Mouse (Mus musculus) limb, embryonic 12.5 days (tissue): ENCODE results near the gene Cyp2w1. TPM values are rescaled to one million over a fixed set of nuclear protein-coding genes. Genes with fewer than 3 reads are reported as not detected.

ENCODE experiments used
- ATAC-seq: fragments of 200-750 bp; cut with Nextera tagmentation; 2 replicates; pipeline ENCODE4 v1.8.0; 2017; ENCODE audit warnings: low read depth, moderate TSS enrichment; ENCODE audit not compliant: insufficient number of reproducible peaks, insufficient read depth, low FRiP score, low TSS enrichment
- H3K27ac ChIP-seq: fragments of 300-500 bp; sonication (generic); 2 replicates; pipeline ENCODE4 v1.5.1; 2016; ENCODE audit warnings: mild to moderate bottlenecking, moderate library complexity
- H3K27me3 ChIP-seq: fragments of 300-500 bp; sonication (generic); 2 replicates; pipeline ENCODE4 v1.6.1; 2016; ENCODE audit warnings: mild to moderate bottlenecking, moderate library complexity
- H3K36me3 ChIP-seq: fragments of 300-500 bp; sonication (generic); 2 replicates; pipeline ENCODE4 v1.6.1; 2016; ENCODE audit warnings: mild to moderate bottlenecking, moderate library complexity
- H3K4me1 ChIP-seq: fragments of 300-500 bp; sonication (generic); replicated peaks from 2 replicates; pipeline ENCODE4 v1.6.1; 2016
- H3K4me2 ChIP-seq: fragments of 300-500 bp; sonication (generic); 2 replicates; pipeline ENCODE4 v1.6.1; 2016; ENCODE audit warnings: mild to moderate bottlenecking, moderate library complexity
- H3K4me3 ChIP-seq: fragments of 300-500 bp; sonication (generic); replicated peaks from 2 replicates; pipeline ENCODE4 v1.5.1; 2016; ENCODE audit warnings: mild to moderate bottlenecking
- H3K9ac ChIP-seq: fragments of 300-500 bp; sonication (generic); replicated peaks from 2 replicates; pipeline ENCODE4 v1.6.1; 2016; ENCODE audit warnings: mild to moderate bottlenecking, moderate library complexity
- H3K9me3 ChIP-seq: fragments of 300-500 bp; sonication (generic); 2 replicates; pipeline ENCODE4 v1.6.1; 2016; ENCODE audit warnings: mild to moderate bottlenecking, moderate library complexity
- WGBS: fragments of 180-500 bp; shearing (Covaris S2); methylation state at CpG from one replicate; pipeline ENCODE4 v1.1.7; 2016; 5-methylcytosine and 5-hydroxymethylcytosine counted together
- polyA plus RNA-seq: library from polyadenylated mRNA; unstranded; fragments of >200 nt; fragmentation: Nextera tagmentation; extraction: Ambion mirVana; gene quantifications from 2 replicates; pipeline ENCODE4 v1.2.1, GENCODE M21; 2016

The Cyp2w1 gene
- polyA plus RNA-seq, 1 experiment from 2014 or later = 0.90 TPM

DNA sequence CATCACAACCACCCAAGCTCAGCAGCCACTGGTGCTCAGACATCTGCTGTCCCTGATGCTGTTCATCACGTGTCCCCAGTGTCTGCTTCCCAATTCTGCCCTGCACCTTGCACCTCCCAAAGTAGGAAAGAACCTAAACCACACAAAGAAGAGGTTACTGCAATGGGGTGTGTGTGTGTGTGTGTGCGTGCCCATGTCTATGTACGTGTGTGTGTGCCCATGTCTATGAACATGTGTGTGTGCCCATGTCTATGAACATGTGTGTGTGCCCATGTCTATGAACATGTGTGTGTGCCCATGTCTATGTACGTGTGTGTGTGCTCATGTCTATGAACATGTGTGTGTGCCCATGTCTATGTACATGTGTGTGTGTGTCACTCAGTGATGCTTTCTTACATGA is 43.1 kb downstream of the Cyp2w1 start:
- Histone ChIP-seq H3K4me3 (no peak overlapping the region), H3K9me3 (no peaks in the 10 kb centered on the region), H3K27ac (no peak overlapping the region), H3K36me3 (peaks cover 9% of the 10 kb centered on the region; the same call in 1 of the 2 replicates), H3K4me2 (no peak overlapping the region), H3K9ac (no peak overlapping the region), H3K4me1 (peaks cover 23% of the 10 kb centered on the region), H3K27me3 (no peaks in the 10 kb centered on the region)
- ATAC-seq = no peak
- WGBS = 89% methylated on average over 4 of the region's 4 CpGs

DNA sequence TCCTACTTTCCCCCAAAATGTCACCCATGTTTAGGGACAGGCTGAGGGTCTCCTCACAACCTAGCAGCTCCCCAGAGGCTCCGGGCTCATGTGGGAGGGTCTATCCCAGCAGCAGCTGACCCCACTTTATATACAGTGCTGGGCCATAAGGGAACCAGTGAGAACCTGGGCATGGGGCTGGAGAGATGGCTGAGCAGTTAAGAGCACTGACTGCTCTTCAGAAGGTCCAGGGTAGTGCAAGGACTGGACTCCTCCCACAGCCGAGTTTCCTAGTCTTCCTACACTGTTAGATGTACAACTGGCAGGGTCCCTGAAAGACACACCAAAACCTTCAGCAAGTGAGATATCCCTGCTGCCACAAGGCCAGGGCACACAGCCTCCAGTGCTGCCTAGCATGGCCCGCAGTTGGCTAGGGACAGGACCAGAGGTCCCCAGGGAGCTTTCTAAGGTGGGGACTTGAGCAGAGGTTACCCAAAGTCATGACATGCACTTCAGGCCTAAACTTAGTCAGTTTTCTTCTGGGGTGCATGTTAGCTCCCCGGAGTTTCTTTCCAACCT is 45.0 kb downstream of the Cyp2w1 start:
- Histone ChIP-seq H3K9me3 (no peaks in the 10 kb centered on the region), H3K27me3 (no peaks in the 10 kb centered on the region), H3K27ac (no peak overlapping the region), H3K4me1 (peaks cover 15% of the 10 kb centered on the region), H3K4me3 (no peak overlapping the region), H3K9ac (no peak overlapping the region), H3K36me3 (peaks cover 9% of the 10 kb centered on the region; the same call in 1 of the 2 replicates), H3K4me2 (no peak overlapping the region)
- WGBS = 92% methylated on average over 4 of the region's 4 CpGs
- no peak for ATAC-seq

DNA sequence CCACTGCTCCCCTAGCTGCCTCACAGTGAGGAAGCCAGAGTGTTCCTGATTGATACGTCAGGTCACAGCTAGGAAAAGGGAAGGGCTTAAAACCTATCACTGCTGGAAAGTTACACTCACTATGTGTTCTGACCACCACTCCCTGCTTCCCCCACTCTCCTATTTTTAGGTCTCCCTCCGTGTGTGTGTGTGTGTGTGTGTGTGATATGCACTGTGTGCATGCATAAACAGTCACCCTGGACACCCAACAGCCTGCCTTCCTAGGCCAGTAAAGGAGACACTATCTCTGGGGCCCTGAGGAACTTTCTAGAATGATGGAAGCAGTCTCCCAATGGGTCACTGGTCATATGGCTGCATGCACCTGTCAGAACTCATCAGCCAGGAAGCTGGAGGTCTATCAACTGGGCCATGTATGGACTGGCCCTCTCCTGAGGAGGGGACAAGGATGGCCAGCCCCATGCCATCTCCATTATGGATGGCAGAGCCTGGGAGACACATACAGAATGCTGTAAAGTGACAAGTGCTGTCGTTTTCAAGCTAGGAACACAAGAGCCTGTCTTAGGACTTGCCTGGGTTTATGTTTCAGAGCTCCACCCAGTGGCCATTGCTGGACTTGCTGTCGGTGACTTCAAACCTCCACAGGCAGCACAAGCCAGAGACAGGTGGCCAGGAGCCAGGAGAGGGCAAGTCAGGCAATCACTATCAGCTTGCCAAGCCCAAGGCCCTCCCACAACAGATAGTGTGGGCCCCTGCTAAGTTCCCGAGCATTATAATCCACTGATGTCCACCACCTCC is 45.7 kb downstream of the Cyp2w1 start:
- H3K9ac ChIP-seq = no peak overlapping the region
- 40% methylated on average over 5 of the region's 5 CpGs for WGBS
- H3K4me3 ChIP-seq = no peak overlapping the region
- 0 out of 2 replicates have a peak, but pooled peaks cover 2% of the 10 kb centered on the region for H3K36me3 ChIP-seq
- ATAC-seq = 0 out of 2 replicates have a peak, but pooled peaks have one; percentile 40
- H3K27me3 ChIP-seq = no peaks in the 10 kb centered on the region
- no peak overlapping the region for H3K4me2 ChIP-seq
- no peaks in the 10 kb centered on the region for H3K9me3 ChIP-seq
- H3K27ac ChIP-seq = no peak overlapping the region
- H3K4me1 ChIP-seq = peaks cover 15% of the 10 kb centered on the region

DNA sequence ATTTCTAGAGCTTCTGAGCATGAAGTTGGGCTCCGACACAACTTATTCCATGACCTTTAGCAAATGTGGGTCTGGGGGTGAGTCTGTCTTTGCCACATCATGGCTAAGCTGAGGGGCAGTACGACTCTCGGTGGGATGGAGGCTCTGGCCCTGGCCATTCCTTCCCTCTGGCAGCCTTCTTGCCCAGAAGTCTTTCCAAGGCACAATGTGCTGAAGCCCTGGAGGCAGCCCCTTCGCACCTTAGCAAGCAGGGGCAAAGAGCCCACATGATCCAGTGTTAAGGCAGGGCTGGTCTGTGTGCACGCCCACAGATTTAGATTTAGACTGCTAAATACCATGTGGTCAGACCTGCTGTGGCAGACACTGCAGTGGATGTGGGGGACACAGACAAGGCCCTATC is 46.4 kb downstream of the Cyp2w1 start:
- no peak overlapping the region for H3K4me2 ChIP-seq
- no peaks in the 10 kb centered on the region for H3K36me3 ChIP-seq
- H3K4me1 ChIP-seq = peaks cover 15% of the 10 kb centered on the region
- H3K4me3 ChIP-seq = no peak overlapping the region
- no peaks in the 10 kb centered on the region for H3K9me3 ChIP-seq
- no peak overlapping the region for H3K9ac ChIP-seq
- 77% methylated on average over 5 of the region's 5 CpGs for WGBS
- no peaks in the 10 kb centered on the region for H3K27me3 ChIP-seq
- ATAC-seq = no peak
- peak overlapping the region; percentile 13; the same call in 1 of the 2 replicates for H3K27ac ChIP-seq

DNA sequence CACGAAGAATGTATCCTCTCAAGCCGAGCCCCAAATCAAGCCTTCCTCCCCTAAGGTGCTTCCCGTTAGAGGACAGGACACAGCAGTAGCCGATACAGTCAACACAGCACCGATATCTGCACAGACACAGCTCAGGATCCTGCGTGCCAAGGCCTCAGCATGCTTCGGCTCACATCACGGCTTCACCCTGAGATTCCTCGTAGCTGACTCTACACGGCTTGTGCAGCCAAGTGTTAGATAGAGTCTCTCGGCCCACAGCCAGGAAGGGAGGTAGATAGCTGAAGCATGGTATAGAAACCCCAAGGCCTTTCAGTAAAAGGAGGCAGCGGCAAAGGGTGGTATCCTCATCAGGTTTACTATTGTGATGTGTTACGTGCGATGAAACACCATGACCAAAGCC is 47.6 kb downstream of the Cyp2w1 start:
- WGBS = 94% methylated on average over 14 of the region's 14 CpGs
- no peaks in the 10 kb centered on the region for H3K27me3 ChIP-seq
- no peak overlapping the region for H3K27ac ChIP-seq
- no peak overlapping the region for H3K4me3 ChIP-seq
- no peaks in the 10 kb centered on the region for H3K36me3 ChIP-seq
- H3K4me1 ChIP-seq = peaks cover 7% of the 10 kb centered on the region
- no peak for ATAC-seq
- H3K9me3 ChIP-seq = no peaks in the 10 kb centered on the region
- H3K4me2 ChIP-seq = no peak overlapping the region
- no peak overlapping the region for H3K9ac ChIP-seq

DNA sequence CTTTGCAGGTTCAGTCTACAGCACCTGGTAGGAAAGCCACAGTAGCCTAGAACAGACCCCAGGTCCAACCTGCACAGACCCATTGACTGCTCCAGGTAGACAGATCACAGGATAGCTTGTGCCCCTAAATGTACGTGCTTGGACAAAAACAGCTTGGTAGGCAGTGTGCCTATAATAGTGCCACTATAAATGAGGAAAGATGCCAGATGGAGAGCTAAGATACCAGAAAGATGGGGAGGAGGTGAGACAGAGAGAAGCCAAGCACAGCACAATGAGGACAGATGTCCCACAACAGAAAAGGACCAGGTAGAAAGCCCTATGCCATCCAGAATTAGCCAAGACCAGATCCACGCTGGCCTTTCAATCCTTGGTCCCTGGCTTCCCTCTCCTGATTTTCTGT is 49.7 kb downstream of the Cyp2w1 start:
- H3K4me3 ChIP-seq = no peak overlapping the region
- 81% methylated on average over 2 of the region's 2 CpGs for WGBS

DNA sequence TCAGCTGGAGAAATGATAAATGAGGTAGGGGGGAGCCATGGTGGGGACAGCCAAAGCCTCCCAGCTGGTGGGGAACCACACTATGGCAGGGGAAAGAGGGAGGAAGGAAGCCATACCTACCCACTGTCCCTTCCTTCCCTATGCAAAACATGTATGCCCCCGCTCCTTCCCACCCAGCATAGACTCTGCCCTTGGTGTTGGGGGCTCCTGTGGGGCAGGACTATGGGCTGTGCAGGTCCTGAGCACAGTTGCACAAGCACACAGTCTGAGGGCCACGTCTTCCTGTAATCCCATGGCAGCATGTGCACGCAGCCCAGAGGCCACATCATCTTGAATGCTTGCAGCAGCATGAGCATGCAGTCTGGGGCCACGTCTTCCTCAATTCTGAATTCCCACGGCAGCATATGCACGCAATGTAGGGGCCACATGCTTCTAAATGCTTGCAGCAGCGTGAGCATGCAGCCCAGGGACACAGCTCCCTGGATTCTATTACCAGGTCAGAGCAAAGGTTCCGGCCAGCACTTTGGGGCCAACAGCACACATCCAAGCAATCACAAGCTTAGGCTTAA is 51.4 kb downstream of the Cyp2w1 start:
- no peaks in the 10 kb centered on the region for H3K27me3 ChIP-seq
- no peak overlapping the region for H3K4me3 ChIP-seq
- H3K4me2 ChIP-seq = no peak overlapping the region
- H3K4me1 ChIP-seq = peaks cover 30% of the 10 kb centered on the region
- no peaks in the 10 kb centered on the region for H3K9me3 ChIP-seq
- H3K27ac ChIP-seq = no peak overlapping the region
- 87% methylated on average over 8 of the region's 8 CpGs for WGBS
- no peak for ATAC-seq
- no peaks in the 10 kb centered on the region for H3K36me3 ChIP-seq
- H3K9ac ChIP-seq = no peak overlapping the region

More for the DNA sequence above, 49.7 kb downstream of the Cyp2w1 start:
- ATAC-seq = no peak
- H3K27me3 ChIP-seq = no peaks in the 10 kb centered on the region
- no peak overlapping the region for H3K4me2 ChIP-seq
- H3K27ac ChIP-seq = no peak overlapping the region
- no peaks in the 10 kb centered on the region for H3K36me3 ChIP-seq
- H3K9me3 ChIP-seq = no peaks in the 10 kb centered on the region
- H3K9ac ChIP-seq = no peak overlapping the region
- peaks cover 20% of the 10 kb centered on the region for H3K4me1 ChIP-seq

DNA sequence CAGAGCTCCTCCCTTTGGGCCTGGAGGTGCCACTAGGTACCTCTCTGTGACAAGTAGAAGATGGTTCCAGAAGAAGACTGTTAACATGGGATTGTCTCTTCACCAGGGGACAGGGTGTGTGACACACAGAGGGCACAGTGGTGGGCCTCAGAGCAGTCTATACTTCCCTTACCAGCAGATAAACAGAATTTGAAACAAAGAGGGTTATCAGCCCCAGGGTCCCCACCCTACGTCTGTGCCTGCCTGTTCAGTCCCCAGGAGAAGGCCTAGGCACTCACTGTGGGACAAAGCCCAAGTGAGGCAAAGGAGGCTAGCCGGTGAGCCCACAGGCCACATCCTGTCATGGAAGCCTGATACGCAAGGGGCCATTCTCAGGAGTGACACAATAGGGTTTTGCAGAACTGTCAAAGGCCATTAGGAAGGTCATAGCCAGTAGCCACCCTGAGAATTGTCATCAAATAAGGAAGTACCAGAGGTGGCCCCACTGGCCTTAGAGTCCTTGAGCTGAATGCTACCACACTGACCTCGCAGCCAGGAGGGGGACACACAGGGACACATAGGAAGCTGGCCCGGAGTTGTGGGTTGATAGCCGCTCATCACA is 52.5 kb downstream of the Cyp2w1 start, which contains the start of gene C130050O18Rik:
C130050O18Rik (plus strand) TSS at position 480 of the 601 bp plus-strand sequence.
- Histone ChIP-seq H3K4me2 (0 out of 2 replicates have a peak within 1 kb of the TSS, but pooled peaks have one; percentile 4), H3K27ac (peak within 1 kb of the TSS; percentile 53), H3K9me3 (no peaks in the 10 kb centered on the region), H3K27me3 (no peaks in the 10 kb centered on the region), H3K9ac (0 out of 2 replicates have a peak within 1 kb of the TSS, but pooled peaks have one; percentile 23), H3K4me3 (no peak within 1 kb of the TSS), H3K36me3 (no peaks in the 10 kb centered on the region), H3K4me1 (peaks cover 30% of the 10 kb centered on the region)
- 80% methylated on average over 6 of the region's 6 CpGs for WGBS
- no peak for ATAC-seq

DNA sequence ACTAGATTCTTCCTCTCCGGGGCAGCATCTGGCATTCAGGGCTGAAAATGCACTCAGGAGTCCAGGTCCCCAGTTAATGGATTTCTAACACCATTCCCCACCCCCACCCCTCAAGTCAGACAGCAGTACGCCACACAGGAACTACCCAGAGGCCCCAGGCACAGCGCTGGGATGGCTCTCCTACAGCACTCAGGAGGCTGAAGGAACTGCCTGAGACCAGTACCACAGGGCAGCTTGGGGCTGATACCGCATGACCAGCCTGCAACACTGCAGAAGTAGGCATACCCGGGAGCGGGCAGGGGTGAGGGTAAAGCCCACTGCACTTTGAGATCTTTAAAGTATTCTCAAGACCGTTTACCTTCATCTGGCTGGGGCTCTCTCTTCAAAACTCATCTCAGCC is 53.1 kb downstream of the Cyp2w1 start:
- 59% methylated on average over 7 of the region's 7 CpGs for WGBS
- H3K27me3 ChIP-seq = no peaks in the 10 kb centered on the region
- H3K9me3 ChIP-seq = no peaks in the 10 kb centered on the region
- peak; percentile 22; the same call in 1 of the 2 replicates for ATAC-seq
- no peaks in the 10 kb centered on the region for H3K36me3 ChIP-seq
- H3K4me2 ChIP-seq = 0 out of 2 replicates have a peak overlapping the region, but pooled peaks have one; percentile 4
- H3K4me3 ChIP-seq = no peak overlapping the region
- H3K4me1 ChIP-seq = peaks cover 30% of the 10 kb centered on the region
- peak overlapping the region; percentile 53 for H3K27ac ChIP-seq
- H3K9ac ChIP-seq = 0 out of 2 replicates have a peak overlapping the region, but pooled peaks have one; percentile 23

DNA sequence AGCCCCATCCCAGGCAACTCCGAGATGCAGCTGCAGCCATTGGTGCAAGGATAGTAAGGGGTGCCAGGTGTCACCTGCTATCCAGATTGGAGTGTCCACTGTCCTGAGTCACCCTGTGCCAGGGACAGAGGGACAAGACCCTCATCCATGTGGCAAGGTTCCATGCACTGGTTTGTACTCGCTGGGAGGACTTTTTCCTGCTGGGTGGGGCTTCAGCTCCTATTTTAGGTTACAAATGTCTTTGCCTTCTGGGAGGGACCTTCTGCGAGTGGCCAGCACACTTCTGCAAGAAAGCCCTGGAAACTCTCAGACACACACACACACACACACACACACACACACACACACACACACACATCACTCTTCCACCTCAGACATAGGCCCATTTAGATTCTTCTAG is 53.5 kb downstream of the Cyp2w1 start:
- peak overlapping the region; percentile 53 for H3K27ac ChIP-seq
- 75% methylated on average over 3 of the region's 3 CpGs for WGBS
- 0 out of 2 replicates have a peak overlapping the region, but pooled peaks have one; percentile 4 for H3K4me2 ChIP-seq
- H3K27me3 ChIP-seq = no peaks in the 10 kb centered on the region
- H3K9ac ChIP-seq = no peak overlapping the region
- H3K9me3 ChIP-seq = no peaks in the 10 kb centered on the region
- no peak for ATAC-seq
- H3K4me3 ChIP-seq = no peak overlapping the region
- H3K36me3 ChIP-seq = no peaks in the 10 kb centered on the region
- peaks cover 30% of the 10 kb centered on the region for H3K4me1 ChIP-seq
